Comparison of ENCODE assay signal across 35 mouse cellular contexts in the genomic region with DNA sequence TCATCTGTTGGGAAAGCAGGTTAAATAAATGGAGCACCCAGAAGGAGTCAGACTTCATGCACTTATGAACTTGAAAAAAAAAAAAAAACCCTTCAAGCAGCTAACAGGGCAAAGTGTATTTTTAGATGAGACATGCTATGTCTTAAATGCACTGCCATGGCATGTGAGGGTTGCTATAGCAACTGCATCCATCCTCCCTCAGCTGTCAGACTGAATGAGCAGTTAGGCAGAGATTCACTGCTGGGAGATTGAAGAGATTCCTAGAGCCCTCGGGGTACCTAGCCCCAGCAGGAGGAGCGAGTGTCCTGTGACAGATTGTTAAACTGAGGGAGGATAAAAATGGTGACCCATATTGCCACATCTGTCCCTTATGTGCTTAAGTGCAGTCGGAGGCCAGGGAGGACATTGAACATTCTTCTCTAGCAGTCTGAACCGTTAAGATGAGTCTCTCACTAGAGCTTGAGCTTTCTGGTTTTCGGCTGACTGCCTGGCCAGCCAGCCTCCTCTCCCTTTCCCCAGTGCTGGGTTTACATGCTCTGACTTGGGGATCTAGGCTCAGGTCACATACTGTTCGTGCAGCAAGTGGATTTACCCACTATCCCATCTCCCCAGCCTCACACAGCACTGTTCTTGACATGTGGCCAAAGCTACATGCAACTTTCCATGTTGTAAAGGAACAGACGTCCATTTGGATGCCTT. TPM values are rescaled to one million over a fixed set of nuclear protein-coding genes. Genes with fewer than 3 reads are reported as not detected.
DNase-seq lines count a peak whose midpoint lies in the region; ATAC-seq and TF ChIP-seq lines count a peak whose summit lies in the region.
"Not testable (repeated sequence)": the region's sequence is repeated elsewhere in the genome, so short reads cannot be mapped to it uniquely, and the experiment has no call there.
"Had no signal": no experiment of that assay in that cellular context is flagged by ENCODE, and none has a peak within 500 bp of the region (broad histone marks: within the 10 kb centered on the region; RNA-seq: fewer than 3 reads in every experiment).

No protein-coding gene starts in this region.

- not testable (repeated sequence) for H3K4me1 ChIP-seq in forebrain, embryonic 15.5 days; hindbrain, embryonic 12.5 days; hindbrain, postnatal 0 days (ENCODE audit: insufficient read depth, low read length); midbrain, embryonic 12.5 days; midbrain, postnatal 0 days (ENCODE audit: insufficient read depth, low read length); neural tube, embryonic 15.5 days

- WGBS in forebrain, embryonic 15.5 days = 44% methylated on average over 5 of the region's 7 CpGs
- 38% methylated on average over 5 of the region's 7 CpGs for WGBS in hindbrain, embryonic 12.5 days
- 6% methylated on average over 4 of the region's 7 CpGs for WGBS in hindbrain, postnatal 0 days
- WGBS in midbrain, embryonic 12.5 days = 47% methylated on average over 5 of the region's 7 CpGs
- 17% methylated on average over 4 of the region's 7 CpGs for WGBS in midbrain, postnatal 0 days
- 11% methylated on average over 5 of the region's 7 CpGs for WGBS in neural tube, embryonic 15.5 days

- peak; percentile 89 for ATAC-seq in forebrain, embryonic 15.5 days (replicated peaks)
- ATAC-seq in hindbrain, embryonic 12.5 days (ENCODE audit: low FRiP score) = peak; percentile 78
- peak; percentile 78 for ATAC-seq in hindbrain, postnatal 0 days
- ATAC-seq in midbrain, embryonic 12.5 days (ENCODE audit: low FRiP score, low read depth) = peak; percentile 63; the same call in 1 of the 2 replicates
- peak; percentile 87 for ATAC-seq in midbrain, postnatal 0 days (ENCODE audit: low FRiP score)
- peak; percentile 89 for ATAC-seq in neural tube, embryonic 15.5 days (ENCODE audit: low FRiP score)

- H3K27me3 ChIP-seq in forebrain, embryonic 15.5 days; hindbrain, embryonic 12.5 days; hindbrain, postnatal 0 days (ENCODE audit: insufficient read depth, low read length); midbrain, embryonic 12.5 days; midbrain, postnatal 0 days (ENCODE audit: insufficient read depth, low read length); neural tube, embryonic 15.5 days (replicated peaks): not testable (repeated sequence)

- not testable (repeated sequence) for H3K4me2 ChIP-seq in forebrain, embryonic 15.5 days (replicated peaks); hindbrain, embryonic 12.5 days (replicated peaks); hindbrain, postnatal 0 days (ENCODE audit: low read depth, low read length); midbrain, embryonic 12.5 days (replicated peaks); midbrain, postnatal 0 days (ENCODE audit: low read depth, low read length, poor library complexity, severe bottlenecking); neural tube, embryonic 15.5 days

- not testable (repeated sequence) for H3K9me3 ChIP-seq in forebrain, embryonic 15.5 days; hindbrain, embryonic 12.5 days (replicated peaks); hindbrain, postnatal 0 days (ENCODE audit: low read length); midbrain, embryonic 12.5 days; midbrain, postnatal 0 days (ENCODE audit: low read length); neural tube, embryonic 15.5 days (replicated peaks)

- H3K36me3 ChIP-seq in forebrain, embryonic 15.5 days; hindbrain, embryonic 12.5 days; hindbrain, postnatal 0 days (ENCODE audit: insufficient read depth, low read length); midbrain, embryonic 12.5 days; midbrain, postnatal 0 days (ENCODE audit: insufficient read depth, low read length); neural tube, embryonic 15.5 days: not testable (repeated sequence)

- peak overlapping the region; percentile 72 for H3K27ac ChIP-seq in forebrain, embryonic 15.5 days (replicated peaks)
- not testable (repeated sequence) for H3K27ac ChIP-seq in hindbrain, embryonic 12.5 days; hindbrain, postnatal 0 days; midbrain, embryonic 12.5 days (replicated peaks); midbrain, postnatal 0 days (ENCODE audit: low read depth, low read length); neural tube, embryonic 15.5 days (replicated peaks)

- DNase-seq in brain, adult 2 months (ENCODE audit: low read depth, low spot score) = peak; percentile 57
- DNase-seq in hindbrain, postnatal 0 days (ENCODE audit: low spot score) = peak; percentile 3
- peak; percentile 33 for DNase-seq in midbrain, postnatal 0 days (ENCODE audit: low spot score)
- DNase-seq in telencephalon, adult 2 months (ENCODE audit: low read depth, low spot score) = peak; percentile 10

- not testable (repeated sequence) for H3K4me3 ChIP-seq in forebrain, embryonic 15.5 days; hindbrain, embryonic 12.5 days; hindbrain, postnatal 0 days (ENCODE audit: low read length); midbrain, embryonic 12.5 days; midbrain, postnatal 0 days (ENCODE audit: low read depth, low read length); neural tube, embryonic 15.5 days (replicated peaks)

- TF ChIP-seq CTCF in hindbrain, postnatal 0 days (IDR thresholded peaks at IDR 0.05; ENCODE audit: low read depth); midbrain, postnatal 0 days (IDR thresholded peaks at IDR 0.05): not testable (repeated sequence)

- H3K9ac ChIP-seq in forebrain, embryonic 15.5 days (replicated peaks); hindbrain, embryonic 12.5 days; hindbrain, postnatal 0 days (replicated peaks; ENCODE audit: low read length); midbrain, embryonic 12.5 days (replicated peaks); midbrain, postnatal 0 days (replicated peaks; ENCODE audit: low read length, poor library complexity, severe bottlenecking); neural tube, embryonic 15.5 days (replicated peaks): not testable (repeated sequence)

RNA-seq across cellular contexts. Expression of gene Gm49630, which starts 5.0 kb away (rescaled TPM):
- polyA plus RNA-seq in forebrain, embryonic 15.5 days (2015; fragmentation: Nextera tagmentation; extraction: Ambion mirVana) = not detected in 2 replicates
- not detected in 2 replicates for polyA plus RNA-seq in hindbrain, embryonic 12.5 days (2016; fragmentation: Nextera tagmentation; extraction: Ambion mirVana)
- total RNA-seq in hindbrain, postnatal 0 days (2014; rRNA removed) = not detected in 2 replicates
- not detected in 2 replicates for polyA plus RNA-seq in hindbrain, postnatal 0 days (2015; fragmentation: Nextera tagmentation; extraction: Ambion mirVana)
- polyA plus RNA-seq in midbrain, embryonic 12.5 days (2016; fragmentation: Nextera tagmentation; extraction: Ambion mirVana) = not detected in 2 replicates
- not detected in 2 replicates for total RNA-seq in midbrain, postnatal 0 days (2014; rRNA removed)
- not detected in 2 replicates for polyA plus RNA-seq in midbrain, postnatal 0 days (2015; fragmentation: Nextera tagmentation; extraction: Ambion mirVana)
- polyA plus RNA-seq in neural tube, embryonic 15.5 days (2015; fragmentation: Nextera tagmentation; extraction: Ambion mirVana) = not detected in 2 replicates
- total RNA-seq: adrenal gland, adult 2 months; adrenal gland, postnatal 36 days; CH12.LX; ES-E14; gastrocnemius, postnatal 14 days; granulocyte monocyte progenitor cell, adult 5-6 weeks; heart, postnatal 14 days; layer of hippocampus, adult 2 months; layer of hippocampus, postnatal 25 days; left cerebral cortex, adult 8-10 months; monocyte, adult 5-6 weeks had no signal
- polyA plus RNA-seq: activated CD4-positive, CD25-positive, alpha-beta regulatory T cell, adult 4 months; C2C12; embryonic facial prominence, embryonic 10.5 days; embryonic facial prominence, embryonic 15.5 days; heart, embryonic 14.5 days; hindbrain, embryonic 10.5 days; intestine, embryonic 15.5 days; kidney, adult 2 months; kidney, embryonic 16.5 days; limb, embryonic 10.5 days; limb, embryonic 15.5 days; liver, embryonic 13.5 days; lung, postnatal 0 days; spleen, adult 2 months; stomach, postnatal 0 days; thymus, adult 2 months had no signal

RNA-seq across cellular contexts. Expression of gene Ttll2, which starts 14.3 kb away (rescaled TPM):
- polyA plus RNA-seq in forebrain, embryonic 15.5 days (2015; fragmentation: Nextera tagmentation; extraction: Ambion mirVana) = not detected in 2 replicates
- polyA plus RNA-seq in hindbrain, embryonic 12.5 days (2016; fragmentation: Nextera tagmentation; extraction: Ambion mirVana) = not detected in 2 replicates
- total RNA-seq in hindbrain, postnatal 0 days (2014; rRNA removed) = not detected in 2 replicates
- not detected in 2 replicates for polyA plus RNA-seq in hindbrain, postnatal 0 days (2015; fragmentation: Nextera tagmentation; extraction: Ambion mirVana)
- polyA plus RNA-seq in midbrain, embryonic 12.5 days (2016; fragmentation: Nextera tagmentation; extraction: Ambion mirVana) = not detected in 2 replicates
- not detected in 2 replicates for total RNA-seq in midbrain, postnatal 0 days (2014; rRNA removed)
- polyA plus RNA-seq in midbrain, postnatal 0 days (2015; fragmentation: Nextera tagmentation; extraction: Ambion mirVana) = not detected in 2 replicates
- polyA plus RNA-seq in neural tube, embryonic 15.5 days (2015; fragmentation: Nextera tagmentation; extraction: Ambion mirVana) = not detected in 2 replicates
- total RNA-seq: adrenal gland, adult 2 months; CH12.LX; ES-E14; gastrocnemius, postnatal 14 days; granulocyte monocyte progenitor cell, adult 5-6 weeks; heart, postnatal 14 days; layer of hippocampus, adult 2 months; layer of hippocampus, postnatal 25 days; left cerebral cortex, adult 8-10 months; monocyte, adult 5-6 weeks had no signal
- polyA plus RNA-seq: activated CD4-positive, CD25-positive, alpha-beta regulatory T cell, adult 4 months; C2C12; embryonic facial prominence, embryonic 10.5 days; heart, embryonic 14.5 days; hindbrain, embryonic 10.5 days; intestine, embryonic 15.5 days; kidney, adult 2 months; kidney, embryonic 16.5 days; limb, embryonic 10.5 days; limb, embryonic 15.5 days; liver, embryonic 13.5 days; lung, postnatal 0 days; spleen, adult 2 months; thymus, adult 2 months had no signal

RNA-seq across cellular contexts. Expression of gene Unc93a2, which starts 18.4 kb away (rescaled TPM):
- polyA plus RNA-seq in forebrain, embryonic 15.5 days (2015; fragmentation: Nextera tagmentation; extraction: Ambion mirVana) = not detected in 2 replicates
- not detected in 2 replicates for polyA plus RNA-seq in hindbrain, embryonic 12.5 days (2016; fragmentation: Nextera tagmentation; extraction: Ambion mirVana)
- total RNA-seq in hindbrain, postnatal 0 days (2014; rRNA removed) = 0.18 TPM in 1 of 2 replicates, not detected in the other
- polyA plus RNA-seq in hindbrain, postnatal 0 days (2015; fragmentation: Nextera tagmentation; extraction: Ambion mirVana) = 0.05 TPM in 1 of 2 replicates, not detected in the other
- not detected in 2 replicates for polyA plus RNA-seq in midbrain, embryonic 12.5 days (2016; fragmentation: Nextera tagmentation; extraction: Ambion mirVana)
- total RNA-seq in midbrain, postnatal 0 days (2014; rRNA removed) = 0.19 TPM in 1 of 2 replicates, not detected in the other
- polyA plus RNA-seq in midbrain, postnatal 0 days (2015; fragmentation: Nextera tagmentation; extraction: Ambion mirVana) = 0.05 TPM in 1 of 2 replicates, not detected in the other
- polyA plus RNA-seq in neural tube, embryonic 15.5 days (2015; fragmentation: Nextera tagmentation; extraction: Ambion mirVana) = 0.10 TPM in 1 of 2 replicates, not detected in the other
- total RNA-seq: granulocyte monocyte progenitor cell, adult 5-6 weeks; layer of hippocampus, adult 2 months; layer of hippocampus, postnatal 25 days; monocyte, adult 5-6 weeks had no signal
- polyA plus RNA-seq: activated CD4-positive, CD25-positive, alpha-beta regulatory T cell, adult 4 months; C2C12; embryonic facial prominence, embryonic 10.5 days; heart, embryonic 14.5 days; hindbrain, embryonic 10.5 days; intestine, embryonic 15.5 days; kidney, embryonic 16.5 days; limb, embryonic 10.5 days; lung, postnatal 0 days; spleen, adult 2 months had no signal

RNA-seq across cellular contexts. Expression of gene Tcp10a, which starts 42.4 kb away (rescaled TPM):
- not detected in 2 replicates for polyA plus RNA-seq in forebrain, embryonic 15.5 days (2015; fragmentation: Nextera tagmentation; extraction: Ambion mirVana)
- not detected in 2 replicates for polyA plus RNA-seq in hindbrain, embryonic 12.5 days (2016; fragmentation: Nextera tagmentation; extraction: Ambion mirVana)
- total RNA-seq in hindbrain, postnatal 0 days (2014; rRNA removed) = not detected in 2 replicates
- 0.21 TPM in 1 of 2 replicates, not detected in the other for polyA plus RNA-seq in hindbrain, postnatal 0 days (2015; fragmentation: Nextera tagmentation; extraction: Ambion mirVana)
- polyA plus RNA-seq in midbrain, embryonic 12.5 days (2016; fragmentation: Nextera tagmentation; extraction: Ambion mirVana) = not detected in 2 replicates
- not detected in 2 replicates for total RNA-seq in midbrain, postnatal 0 days (2014; rRNA removed)
- 0.11 TPM in 1 of 2 replicates, not detected in the other for polyA plus RNA-seq in midbrain, postnatal 0 days (2015; fragmentation: Nextera tagmentation; extraction: Ambion mirVana)
- not detected in 2 replicates for polyA plus RNA-seq in neural tube, embryonic 15.5 days (2015; fragmentation: Nextera tagmentation; extraction: Ambion mirVana)
- total RNA-seq: adrenal gland, adult 2 months; CH12.LX; gastrocnemius, postnatal 14 days; granulocyte monocyte progenitor cell, adult 5-6 weeks; heart, postnatal 14 days had no signal
- polyA plus RNA-seq: activated CD4-positive, CD25-positive, alpha-beta regulatory T cell, adult 4 months; adrenal gland, adult 2 months; C2C12; embryonic facial prominence, embryonic 10.5 days; embryonic facial prominence, embryonic 15.5 days; hindbrain, embryonic 10.5 days; intestine, embryonic 15.5 days; kidney, adult 2 months; kidney, embryonic 16.5 days; limb, embryonic 10.5 days; limb, embryonic 15.5 days; liver, embryonic 13.5 days; lung, postnatal 0 days; spleen, adult 2 months; stomach, postnatal 0 days; thymus, adult 2 months had no signal

Comparison
In these comparisons a context has a peak if more than half of its experiments do, and no peak if none do; other contexts are left out.
1. DNase-seq: peak in every context shown above with its lines; median percentile 57 in brain, adult 2 months; 33 in midbrain, postnatal 0 days; 10 in telencephalon, adult 2 months; 3 in hindbrain, postnatal 0 days.